Mouse (Mus musculus) limb, embryonic 11.5 days (tissue): Measurements from ENCODE around the gene Iqcf3. TPM values are rescaled to one million over a fixed set of nuclear protein-coding genes. Genes with fewer than 3 reads are reported as not detected.

ENCODE experiments used
- ATAC-seq: fragments of 200-750 bp; cut with Nextera tagmentation; 2 replicates; pipeline ENCODE4 v1.8.0; 2017; ENCODE audit warnings: low read depth; ENCODE audit not compliant: insufficient number of reproducible peaks, low FRiP score, low TSS enrichment
- DNase-seq: peaks from one replicate; pipeline ENCODE4 v3.0.0-alpha.2; 2015; ENCODE audit warnings: low spot score
- H3K27ac ChIP-seq: fragments of 300-500 bp; sonication (generic); replicated peaks from 2 replicates; pipeline ENCODE4 v1.5.1; 2014; ENCODE audit warnings: low read depth, mild to moderate bottlenecking, low read length
- H3K27me3 ChIP-seq: fragments of 300-500 bp; sonication (generic); 2 replicates; pipeline ENCODE4 v1.6.1; 2014; ENCODE audit warnings: mild to moderate bottlenecking, low read length, mixed read lengths; ENCODE audit not compliant: control insufficient read depth, insufficient read depth
- H3K36me3 ChIP-seq: fragments of 300-500 bp; sonication (generic); 2 replicates; pipeline ENCODE4 v1.6.1; 2014; ENCODE audit warnings: mild to moderate bottlenecking, low read length, moderate library complexity, mixed read lengths; ENCODE audit not compliant: control insufficient read depth, insufficient read depth
- H3K4me1 ChIP-seq: fragments of 300-500 bp; sonication (generic); 2 replicates; pipeline ENCODE4 v1.6.1; 2014; ENCODE audit warnings: low read length, mixed read lengths; ENCODE audit not compliant: control insufficient read depth, insufficient read depth
- H3K4me2 ChIP-seq: fragments of 300-500 bp; sonication (generic); 2 replicates; pipeline ENCODE4 v1.6.1; 2014; ENCODE audit warnings: low read depth, mild to moderate bottlenecking, moderate library complexity; ENCODE audit not compliant: severe bottlenecking
- H3K4me3 ChIP-seq: fragments of 300-500 bp; sonication (generic); 2 replicates; pipeline ENCODE4 v1.5.1; 2014; ENCODE audit warnings: low read depth, low read length
- H3K9ac ChIP-seq: fragments of 300-500 bp; sonication (generic); 2 replicates; pipeline ENCODE4 v1.6.1; 2014; ENCODE audit warnings: mild to moderate bottlenecking, low read length
- H3K9me3 ChIP-seq: fragments of 300-500 bp; sonication (generic); 2 replicates; pipeline ENCODE4 v1.6.1; 2016; ENCODE audit warnings: low read length; ENCODE audit not compliant: control insufficient read depth
- WGBS: fragments of 180-500 bp; shearing (Covaris S2); extraction: QIAGEN DNeasy Blood & Tissue Kit; methylation state at CpG from one replicate; pipeline ENCODE4 v1.1.7; 2014; 5-methylcytosine and 5-hydroxymethylcytosine counted together
- polyA plus RNA-seq: library from polyadenylated mRNA; unstranded; fragments of >200 nt; fragmentation: Nextera tagmentation; extraction: Ambion mirVana; gene quantifications from 2 replicates; pipeline ENCODE4 v1.2.1, GENCODE M21; 2014

The Iqcf3 gene
- polyA plus RNA-seq, 1 experiment from 2014 or later, result not detected

DNA sequence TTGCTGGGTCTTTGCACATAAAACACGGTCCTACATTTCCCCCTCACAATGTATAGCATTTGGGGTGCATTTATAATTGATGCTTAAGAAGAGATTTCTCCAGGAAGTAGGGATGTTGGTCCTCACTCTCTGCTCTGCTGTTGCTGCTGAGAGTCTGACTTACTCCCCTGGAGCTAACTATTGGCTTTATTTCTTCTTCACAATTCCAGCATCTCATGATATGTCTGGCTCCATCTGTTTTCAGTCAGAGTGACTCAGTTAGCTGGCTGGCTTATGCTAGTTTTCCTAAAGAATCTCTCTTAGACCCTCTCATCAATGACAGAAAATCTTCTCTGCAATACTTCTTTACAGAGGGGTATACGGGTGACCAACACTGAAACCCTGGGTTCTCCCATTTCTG is 14.7 kb upstream of the Iqcf3 start:
- H3K27me3 ChIP-seq, result no peaks in the 10 kb centered on the region
- no peak overlapping the region for H3K4me3 ChIP-seq
- H3K4me2 ChIP-seq, result no peak overlapping the region
- ATAC-seq (no peak), DNase-seq (no peak)
- H3K4me1 ChIP-seq, result no peaks in the 10 kb centered on the region
- H3K9ac ChIP-seq, result no peak overlapping the region
- H3K9me3 ChIP-seq, result no peaks in the 10 kb centered on the region
- 86% methylated on average over 2 of the region's 2 CpGs for WGBS
- H3K27ac ChIP-seq, result no peak overlapping the region
- no peaks in the 10 kb centered on the region for H3K36me3 ChIP-seq

DNA sequence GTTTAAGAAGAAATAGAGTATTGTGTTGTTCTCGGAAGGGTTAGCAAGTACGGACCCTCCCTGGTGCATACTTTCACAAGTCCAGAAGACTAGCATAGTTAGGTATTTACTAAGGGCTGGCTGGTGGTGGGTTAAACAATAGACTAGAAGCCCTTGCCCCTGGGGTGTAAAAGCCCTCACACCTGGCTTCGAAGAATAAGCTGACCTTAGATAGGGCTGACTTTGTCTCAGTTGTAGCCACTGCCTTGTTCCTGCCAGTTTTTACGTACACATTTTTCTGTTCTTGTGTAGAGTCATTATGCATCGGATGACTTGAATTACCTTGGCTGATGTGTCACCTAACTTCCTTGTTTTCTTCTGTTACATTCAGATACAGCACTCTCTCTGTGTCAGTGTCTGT is 11.9 kb upstream of the Iqcf3 start:
- 97% methylated on average over 5 of the region's 5 CpGs for WGBS
- Histone ChIP-seq H3K4me3 (no peak overlapping the region), H3K4me2 (no peak overlapping the region), H3K36me3 (no peaks in the 10 kb centered on the region), H3K27me3 (no peaks in the 10 kb centered on the region), H3K27ac (no peak overlapping the region), H3K9ac (no peak overlapping the region), H3K9me3 (no peaks in the 10 kb centered on the region), H3K4me1 (no peaks in the 10 kb centered on the region)
- no peak for DNase-seq
- no peak for ATAC-seq

DNA sequence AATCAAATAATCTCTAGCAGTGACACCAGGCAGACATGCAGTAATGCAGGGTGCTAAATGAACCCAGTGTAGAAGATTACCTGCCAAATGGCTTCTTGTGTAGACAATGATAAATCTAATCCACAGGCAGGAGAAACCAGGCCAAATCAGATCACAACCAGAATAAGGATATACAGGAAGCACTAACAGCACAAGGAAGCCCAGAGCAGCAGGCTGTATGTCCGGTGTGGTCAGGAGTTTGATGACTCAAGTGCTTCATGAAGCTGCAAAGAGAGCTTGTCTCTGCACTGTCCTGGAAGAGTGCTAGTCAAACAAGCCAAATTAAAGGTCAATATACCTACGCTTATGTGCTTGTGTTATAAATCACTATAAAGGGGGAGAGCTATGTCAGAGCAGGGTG is 10.8 kb upstream of the Iqcf3 start:
- Histone ChIP-seq H3K4me3 (no peak overlapping the region), H3K4me1 (no peaks in the 10 kb centered on the region), H3K4me2 (no peak overlapping the region), H3K9ac (no peak overlapping the region), H3K9me3 (no peaks in the 10 kb centered on the region), H3K27ac (no peak overlapping the region), H3K27me3 (no peaks in the 10 kb centered on the region), H3K36me3 (no peaks in the 10 kb centered on the region)
- ATAC-seq (no peak), DNase-seq (no peak)
- 83% methylated on average over 2 of the region's 2 CpGs for WGBS

DNA sequence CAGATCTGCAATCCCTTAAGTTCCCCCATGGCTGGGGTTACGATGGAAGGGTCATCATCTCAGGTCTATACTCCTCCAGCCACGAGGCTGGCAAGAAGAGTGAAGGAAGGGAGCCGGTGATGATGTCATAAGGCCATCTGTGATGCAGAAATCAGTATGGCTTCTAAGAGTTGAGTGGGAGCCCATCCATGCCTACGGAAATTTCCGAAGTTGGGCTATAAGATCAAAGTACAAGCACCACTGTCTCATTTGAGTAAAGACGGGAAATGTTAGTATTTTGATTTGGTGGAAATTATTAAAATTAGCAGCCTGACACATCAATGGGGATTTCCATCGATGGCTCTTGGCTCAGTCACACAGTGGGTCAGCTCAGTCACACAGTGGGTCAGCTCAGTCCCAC is 9.5 kb upstream of the Iqcf3 start, which contains the start of gene Iqcf4:
Gene Iqcf4, minus strand, starts transcription at position 101 of the 400 bp plus-strand sequence.
- Histone ChIP-seq H3K4me1 (no peaks in the 10 kb centered on the region), H3K9ac (no peak within 1 kb of the TSS), H3K4me2 (no peak within 1 kb of the TSS), H3K4me3 (no peak within 1 kb of the TSS), H3K36me3 (no peaks in the 10 kb centered on the region), H3K27me3 (no peaks in the 10 kb centered on the region), H3K27ac (no peak within 1 kb of the TSS), H3K9me3 (no peaks in the 10 kb centered on the region)
- ATAC-seq (no peak), DNase-seq (no peak)
- WGBS, result 87% methylated on average over 7 of the region's 7 CpGs

DNA sequence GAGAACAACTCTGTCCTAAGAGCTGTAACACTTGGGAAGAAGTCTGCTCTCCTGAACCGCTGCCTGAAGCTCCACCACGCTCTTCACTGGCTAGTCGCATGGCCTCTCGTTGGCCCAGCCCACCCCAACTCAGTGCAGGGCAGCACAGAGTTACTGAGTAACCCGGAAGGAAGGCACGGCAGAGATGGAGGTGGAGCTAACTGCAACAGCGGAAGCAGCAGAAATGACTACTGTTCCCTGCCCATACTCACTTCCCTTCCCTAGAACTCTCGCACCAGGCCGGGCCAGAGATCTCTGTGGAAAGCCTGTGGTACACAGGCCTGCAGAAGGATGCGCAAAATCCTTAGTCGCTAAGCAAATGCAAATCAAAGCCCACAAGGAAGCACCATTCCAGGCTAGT is 5.0 kb upstream of the Iqcf3 start:
- no peak overlapping the region for H3K4me2 ChIP-seq
- no peak overlapping the region for H3K27ac ChIP-seq
- no peaks in the 10 kb centered on the region for H3K27me3 ChIP-seq
- H3K36me3 ChIP-seq, result no peaks in the 10 kb centered on the region
- DNase-seq, result no peak
- H3K9me3 ChIP-seq, result no peaks in the 10 kb centered on the region
- H3K4me1 ChIP-seq, result no peaks in the 10 kb centered on the region
- no peak overlapping the region for H3K9ac ChIP-seq
- 62% methylated on average over 11 of the region's 11 CpGs for WGBS
- ATAC-seq, result no peak
- no peak overlapping the region for H3K4me3 ChIP-seq

DNA sequence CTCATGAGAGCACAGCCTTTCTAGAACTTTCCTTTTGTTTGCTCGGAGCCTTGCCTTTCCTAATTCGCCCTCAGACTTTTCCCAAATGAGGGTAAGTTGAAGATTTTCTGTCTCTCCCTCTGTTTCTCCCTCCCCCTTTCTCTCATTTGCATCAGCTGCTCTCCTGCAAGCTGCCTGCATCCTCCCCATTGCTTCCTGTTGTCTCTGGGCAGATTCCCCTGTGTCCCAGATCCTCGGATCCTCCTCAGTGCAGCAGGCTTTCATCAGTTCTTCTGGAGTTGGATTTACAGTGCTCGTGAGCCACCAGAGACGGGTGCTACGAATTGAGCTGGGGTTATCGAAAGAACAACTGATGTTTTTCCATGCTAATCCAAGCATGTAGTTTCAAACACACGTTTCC is 2.6 kb upstream of the Iqcf3 start:
- H3K9me3 ChIP-seq, result no peaks in the 10 kb centered on the region
- no peak overlapping the region for H3K27ac ChIP-seq
- ATAC-seq (no peak), DNase-seq (no peak)
- no peak overlapping the region for H3K4me3 ChIP-seq
- H3K36me3 ChIP-seq, result no peaks in the 10 kb centered on the region
- H3K27me3 ChIP-seq, result no peaks in the 10 kb centered on the region
- 80% methylated on average over 8 of the region's 8 CpGs for WGBS
- no peak overlapping the region for H3K9ac ChIP-seq
- H3K4me2 ChIP-seq, result no peak overlapping the region
- H3K4me1 ChIP-seq, result no peaks in the 10 kb centered on the region

DNA sequence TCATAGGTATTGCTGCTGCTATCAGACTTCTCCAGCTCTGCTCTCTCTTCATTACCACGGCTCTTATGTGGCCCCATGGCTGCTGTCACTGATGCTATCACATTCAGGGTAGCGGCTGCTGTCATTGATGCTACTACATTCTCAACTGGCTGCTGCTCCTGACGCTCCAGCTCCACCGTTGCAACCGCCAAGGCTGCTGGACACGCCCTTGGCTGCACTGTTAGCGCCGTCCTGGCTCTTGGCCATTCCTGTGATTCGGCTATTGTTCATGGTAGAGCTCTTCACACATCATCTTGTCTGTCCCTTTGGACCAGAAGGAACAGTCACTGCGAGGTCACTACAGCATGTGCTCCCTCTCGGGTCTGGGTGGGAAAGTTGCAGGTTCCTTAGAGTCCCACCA is 860 bp upstream of the Iqcf3 start:
- Histone ChIP-seq H3K4me1 (no peaks in the 10 kb centered on the region), H3K36me3 (no peaks in the 10 kb centered on the region), H3K27me3 (no peaks in the 10 kb centered on the region), H3K9me3 (no peaks in the 10 kb centered on the region), H3K4me3 (no peak overlapping the region), H3K9ac (no peak overlapping the region), H3K4me2 (no peak overlapping the region), H3K27ac (no peak overlapping the region)
- ATAC-seq, result no peak
- WGBS, result 95% methylated on average over 11 of the region's 11 CpGs
- no peak for DNase-seq

DNA sequence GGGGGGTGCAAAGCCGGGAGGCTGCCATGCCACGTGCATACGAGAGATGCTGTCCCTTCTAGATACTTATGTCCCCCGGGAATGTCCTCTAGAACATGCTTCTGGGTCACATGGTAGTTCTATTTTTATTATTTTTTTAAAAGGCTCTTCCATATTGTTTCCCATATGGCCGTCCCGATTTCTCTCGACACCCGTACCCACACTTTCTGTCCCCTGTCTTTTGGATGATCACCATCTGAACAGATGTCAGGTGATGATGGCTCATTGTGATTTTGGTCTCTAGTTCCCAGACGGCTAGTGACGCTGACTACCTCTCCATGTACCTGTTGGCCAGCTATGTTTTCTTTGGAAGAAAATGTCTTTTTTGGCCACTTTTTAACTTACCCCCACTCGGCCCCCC is 26.5 kb downstream of the Iqcf3 start:
- Histone ChIP-seq H3K4me3 (no peak overlapping the region), H3K4me1 (no peaks in the 10 kb centered on the region), H3K27me3 (no peaks in the 10 kb centered on the region), H3K9me3 (no peaks in the 10 kb centered on the region), H3K9ac (no peak overlapping the region), H3K36me3 (no peaks in the 10 kb centered on the region), H3K27ac (no peak overlapping the region), H3K4me2 (no peak overlapping the region)
- ATAC-seq, result no peak
- no peak for DNase-seq
- 90% methylated on average over 11 of the region's 11 CpGs for WGBS

DNA sequence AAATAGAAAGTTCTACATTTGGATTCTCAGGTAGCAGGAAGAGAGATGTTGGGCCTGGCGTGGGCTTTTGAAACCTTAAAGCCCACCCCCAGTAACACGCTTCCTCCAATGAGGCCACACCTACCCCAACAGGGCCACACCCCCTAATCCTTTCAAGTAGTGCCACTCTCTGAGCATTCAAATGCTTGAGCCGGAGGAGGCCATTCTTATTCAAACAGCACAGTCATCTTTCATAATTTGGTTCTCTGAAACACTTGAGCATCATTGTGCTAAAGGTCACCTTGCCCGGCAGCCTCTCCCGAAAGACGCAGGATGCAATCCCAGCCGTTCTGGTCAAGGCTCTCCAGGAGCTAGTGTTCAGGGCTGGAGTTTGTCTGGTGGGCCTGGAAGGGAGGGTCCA is 27.1 kb downstream of the Iqcf3 start:
- no peaks in the 10 kb centered on the region for H3K9me3 ChIP-seq
- no peaks in the 10 kb centered on the region for H3K4me1 ChIP-seq
- H3K9ac ChIP-seq, result no peak overlapping the region
- no peak overlapping the region for H3K4me3 ChIP-seq
- DNase-seq, result no peak
- ATAC-seq, result no peak
- no peaks in the 10 kb centered on the region for H3K27me3 ChIP-seq
- 95% methylated on average over 7 of the region's 7 CpGs for WGBS
- no peaks in the 10 kb centered on the region for H3K36me3 ChIP-seq
- H3K4me2 ChIP-seq, result no peak overlapping the region
- H3K27ac ChIP-seq, result no peak overlapping the region
